Mouse (Mus musculus) midbrain, postnatal 0 days (tissue): Measurements from ENCODE around the gene Arglu1. TPM values are rescaled to one million over a fixed set of nuclear protein-coding genes. Genes with fewer than 3 reads are reported as not detected.

Experiments
- ATAC-seq: fragments of 200-750 bp; cut with Nextera tagmentation; 2 replicates; pipeline ENCODE4 v1.8.0; 2017; ENCODE audit warnings: moderate number of reproducible peaks, mild to moderate bottlenecking, moderate TSS enrichment, moderate library complexity; ENCODE audit not compliant: low FRiP score
- DNase-seq: peaks from one replicate; pipeline ENCODE4 v3.0.0-alpha.2; 2015; ENCODE audit warnings: low spot score
- H3K27ac ChIP-seq: fragments of 300-500 bp; sonication (generic); 2 replicates; pipeline ENCODE4 v1.5.1; 2014; ENCODE audit warnings: low read depth, mild to moderate bottlenecking, low read length, mixed read lengths
- H3K27me3 ChIP-seq: fragments of 300-500 bp; sonication (generic); 2 replicates; pipeline ENCODE4 v1.6.1; 2014; ENCODE audit warnings: low read length, control low read depth, mixed read lengths; ENCODE audit not compliant: insufficient read depth
- H3K36me3 ChIP-seq: fragments of 300-500 bp; sonication (generic); 2 replicates; pipeline ENCODE4 v1.6.1; 2014; ENCODE audit warnings: low read length, control low read depth, mixed read lengths; ENCODE audit not compliant: insufficient read depth
- H3K4me1 ChIP-seq: fragments of 300-500 bp; sonication (generic); 2 replicates; pipeline ENCODE4 v1.6.1; 2014; ENCODE audit warnings: mild to moderate bottlenecking, control low read depth, antibody characterized with exemption, low read length, mixed read lengths; ENCODE audit not compliant: insufficient read depth
- H3K4me2 ChIP-seq: fragments of 300-500 bp; sonication (generic); 2 replicates; pipeline ENCODE4 v1.6.1; 2014; ENCODE audit warnings: low read depth, mild to moderate bottlenecking, low read length, mixed read lengths; ENCODE audit not compliant: poor library complexity, severe bottlenecking
- H3K4me3 ChIP-seq: fragments of 300-500 bp; sonication (generic); 2 replicates; pipeline ENCODE4 v1.5.1; 2014; ENCODE audit warnings: low read depth, mild to moderate bottlenecking, low read length, moderate library complexity
- H3K9ac ChIP-seq: fragments of 300-500 bp; sonication (generic); replicated peaks from 2 replicates; pipeline ENCODE4 v1.6.1; 2014; ENCODE audit warnings: mild to moderate bottlenecking, low read length, moderate library complexity, mixed read lengths; ENCODE audit not compliant: poor library complexity, severe bottlenecking
- H3K9me3 ChIP-seq: fragments of 300-500 bp; sonication (generic); 2 replicates; pipeline ENCODE4 v1.6.1; 2016; ENCODE audit warnings: low read length, control low read depth
- CTCF ChIP-seq: IDR thresholded peaks from 2 replicates; pipeline ENCODE4 v1.5.1; 2016; ENCODE audit warnings: antibody characterized with exemption, mild to moderate bottlenecking
- WGBS: fragments of 180-500 bp; shearing (Covaris S2); extraction: QIAGEN DNeasy Blood & Tissue Kit; methylation state at CpG from one replicate; pipeline ENCODE4 v1.1.7; 2014; 5-methylcytosine and 5-hydroxymethylcytosine counted together
- polyA plus RNA-seq: library from polyadenylated mRNA; unstranded; fragments of >200 nt; fragmentation: Nextera tagmentation; extraction: Ambion mirVana; gene quantifications from 2 replicates; pipeline ENCODE4 v1.2.1, GENCODE M21; 2015
- total RNA-seq: library from RNA; depleted of rRNA; stranded (reverse); fragments of >200 nt; gene quantifications from 2 replicates; pipeline ENCODE4 v1.2.3, GENCODE M21; 2014; rRNA removed

The Arglu1 gene
- total RNA-seq (75.5 and 109 TPM in 2 replicates), polyA plus RNA-seq (142 and 180 TPM in 2 replicates)

DNA sequence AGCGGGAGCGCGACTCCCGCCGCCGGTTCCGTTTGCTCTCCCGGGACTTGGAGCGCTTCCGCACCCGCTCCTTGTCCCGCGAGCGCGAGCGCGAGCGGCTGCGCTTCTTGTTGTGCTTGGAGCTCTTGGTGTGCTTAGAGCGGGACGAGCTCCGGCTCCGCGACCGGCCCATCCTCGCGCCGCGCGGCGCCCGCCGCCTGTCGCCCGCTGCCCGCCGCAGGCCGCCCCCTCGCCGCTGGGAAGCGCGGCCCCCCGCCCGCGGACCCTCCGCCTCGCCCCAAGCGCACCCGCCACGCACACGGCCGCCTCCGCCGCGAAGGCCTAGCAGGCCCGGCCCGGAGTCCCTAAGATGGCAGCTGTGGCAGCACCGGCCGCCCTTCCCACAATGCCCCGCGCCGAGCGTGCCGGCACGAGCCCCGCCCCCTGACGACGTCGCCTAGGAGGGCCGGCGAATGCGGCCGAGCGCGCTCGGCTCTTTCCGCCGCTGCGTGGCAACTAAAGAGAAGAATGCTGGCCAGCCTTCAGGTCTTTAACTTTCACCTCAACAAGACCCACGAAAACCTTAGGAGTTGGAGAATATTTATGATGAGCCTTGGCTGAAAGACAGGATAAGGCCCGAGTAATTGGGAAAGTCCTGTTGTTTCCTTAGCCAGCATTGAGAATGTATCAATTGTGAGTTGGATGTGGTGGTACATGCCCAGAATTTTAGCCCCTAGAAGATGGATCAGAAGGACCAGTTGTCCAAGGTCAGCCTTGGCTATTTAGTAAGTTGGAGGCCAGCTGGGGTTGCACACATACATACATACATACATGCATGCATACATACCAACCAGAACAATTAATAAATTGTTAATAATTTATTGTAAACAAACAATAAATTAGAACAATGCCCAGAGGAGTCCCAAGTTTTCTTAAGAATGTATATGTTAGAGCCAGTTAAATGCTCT lies at the start of gene Arglu1:
TSS of gene Arglu1 (minus strand) at position 376 of the 947 bp plus-strand sequence.
- peak within 1 kb of the TSS; percentile 91 for H3K4me3 ChIP-seq
- WGBS, result 0% methylated on average over 76 of the region's 81 CpGs
- no peak for TF ChIP-seq CTCF
- no peaks in the 10 kb centered on the region for H3K27me3 ChIP-seq
- peaks cover 14% of the 10 kb centered on the region; the same call in 1 of the 2 replicates for H3K4me1 ChIP-seq
- H3K9ac ChIP-seq, result peak within 1 kb of the TSS; percentile 99
- DNase-seq (peak; percentile 96), ATAC-seq (peak; percentile 96)
- H3K9me3 ChIP-seq, result no peaks in the 10 kb centered on the region
- H3K36me3 ChIP-seq, result no peaks in the 10 kb centered on the region
- peak within 1 kb of the TSS; percentile 98 for H3K27ac ChIP-seq
- H3K4me2 ChIP-seq, result peak within 1 kb of the TSS; percentile 71

DNA sequence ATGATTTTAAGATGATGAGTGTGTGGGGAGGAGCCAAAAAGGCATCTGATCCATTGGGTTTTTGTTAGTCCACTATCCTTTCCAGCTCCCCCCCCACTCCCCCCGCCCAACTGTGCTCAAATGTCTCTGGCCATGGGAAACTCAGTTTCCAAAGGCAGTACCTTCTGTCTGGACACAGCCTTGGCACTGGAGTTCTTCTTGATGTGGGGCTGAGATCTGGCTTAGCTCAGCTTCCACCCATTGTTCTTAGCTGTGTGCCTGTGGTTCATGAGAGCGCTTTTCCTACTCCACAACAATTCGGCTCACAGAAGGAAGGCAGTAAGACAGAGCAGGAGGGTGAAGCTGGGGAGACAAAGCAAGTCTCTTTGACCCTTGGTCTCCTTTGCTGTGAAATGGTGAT lies 47.0 kb upstream of the Arglu1 start:
- TF ChIP-seq CTCF, result no peak
- DNase-seq, result no peak
- WGBS, result 66% methylated on average over 3 of the region's 3 CpGs

DNA sequence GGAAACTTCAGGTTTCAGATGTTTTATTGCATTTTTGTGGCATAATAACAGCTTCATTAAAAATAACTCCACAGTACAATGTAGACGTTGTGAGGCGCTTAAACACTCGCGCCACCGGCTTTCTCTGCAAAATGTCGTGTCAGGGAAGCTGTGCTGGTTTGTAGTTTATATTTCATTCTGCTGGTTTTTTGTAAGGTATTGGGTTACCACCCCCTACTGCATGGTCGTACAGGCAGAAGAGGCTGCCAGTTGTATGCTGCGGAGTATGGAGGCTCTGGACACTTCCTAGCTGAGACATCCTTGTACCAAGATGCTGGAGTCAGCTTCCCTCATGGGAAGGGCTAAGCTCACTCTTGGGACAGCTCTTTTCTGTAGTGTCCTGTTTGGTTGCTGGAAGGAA lies 46.5 kb upstream of the Arglu1 start:
- ATAC-seq (no peak), DNase-seq (no peak)
- H3K9ac ChIP-seq, result no peak overlapping the region

More for the DNA sequence above, 47.0 kb upstream of the Arglu1 start:
- Histone ChIP-seq H3K27me3 (no peaks in the 10 kb centered on the region), H3K27ac (no peak overlapping the region), H3K9me3 (no peaks in the 10 kb centered on the region), H3K4me2 (no peak overlapping the region), H3K36me3 (no peaks in the 10 kb centered on the region), H3K9ac (no peak overlapping the region), H3K4me3 (no peak overlapping the region), H3K4me1 (no peaks in the 10 kb centered on the region)
- ATAC-seq, result no peak

DNA sequence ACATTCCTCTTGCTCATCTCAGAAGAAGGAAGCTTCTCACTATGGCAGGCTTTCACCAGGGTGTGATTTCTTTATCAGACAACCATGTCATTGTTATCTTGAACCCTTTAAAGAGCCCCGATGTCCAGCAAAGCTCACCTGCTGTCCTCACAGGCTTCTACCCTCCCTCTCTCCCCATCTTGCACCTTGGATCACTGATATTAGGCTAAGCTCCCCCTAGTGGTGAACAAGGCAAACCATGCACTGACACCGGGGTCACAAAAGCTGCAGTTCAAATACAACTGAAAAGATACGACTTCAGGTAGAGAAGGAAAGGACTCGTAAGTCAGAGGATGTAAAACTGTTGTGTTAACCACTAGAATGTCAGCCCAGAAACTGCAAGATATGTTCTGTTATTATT lies 43.5 kb upstream of the Arglu1 start:
- no peak for ATAC-seq
- TF ChIP-seq CTCF, result peak; percentile 76
- H3K9me3 ChIP-seq, result no peaks in the 10 kb centered on the region
- H3K4me1 ChIP-seq, result no peaks in the 10 kb centered on the region
- H3K27me3 ChIP-seq, result no peaks in the 10 kb centered on the region
- H3K27ac ChIP-seq, result no peak overlapping the region
- DNase-seq, result peak; percentile 35
- 45% methylated on average over 4 of the region's 4 CpGs for WGBS
- H3K4me2 ChIP-seq, result no peak overlapping the region
- no peaks in the 10 kb centered on the region for H3K36me3 ChIP-seq
- H3K4me3 ChIP-seq, result no peak overlapping the region
- no peak overlapping the region for H3K9ac ChIP-seq

More for the DNA sequence above, 46.5 kb upstream of the Arglu1 start:
- H3K9me3 ChIP-seq, result no peaks in the 10 kb centered on the region
- no peak overlapping the region for H3K4me2 ChIP-seq
- 74% methylated on average over 8 of the region's 8 CpGs for WGBS
- TF ChIP-seq CTCF, result no peak
- H3K4me3 ChIP-seq, result no peak overlapping the region
- no peak overlapping the region for H3K27ac ChIP-seq
- H3K36me3 ChIP-seq, result no peaks in the 10 kb centered on the region
- no peaks in the 10 kb centered on the region for H3K27me3 ChIP-seq
- H3K4me1 ChIP-seq, result no peaks in the 10 kb centered on the region

DNA sequence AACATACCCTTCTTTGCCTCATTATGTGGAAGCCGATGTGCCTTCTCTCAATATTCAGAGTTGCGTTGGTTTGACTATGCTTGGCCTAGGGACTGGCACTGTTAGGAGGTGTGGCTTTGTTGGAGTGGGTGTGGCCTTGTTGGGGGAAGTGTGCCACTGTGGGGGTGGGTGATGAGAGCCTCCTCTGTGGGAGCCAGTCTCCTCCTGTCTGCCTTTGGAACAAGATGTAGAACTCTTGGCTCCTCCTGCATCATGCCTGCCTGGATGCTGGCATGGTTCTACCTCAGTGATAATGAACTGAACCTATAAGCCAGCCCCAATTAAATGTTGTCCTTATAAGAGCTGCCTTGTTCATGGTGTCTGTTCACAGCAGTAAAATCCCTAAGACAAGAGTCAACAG lies 38.3 kb upstream of the Arglu1 start:
- no peaks in the 10 kb centered on the region for H3K9me3 ChIP-seq
- no peak overlapping the region for H3K27ac ChIP-seq
- no peak overlapping the region for H3K9ac ChIP-seq
- WGBS, result 96% methylated on average over 2 of the region's 2 CpGs
- no peak overlapping the region for H3K4me2 ChIP-seq
- no peak for DNase-seq
- H3K36me3 ChIP-seq, result no peaks in the 10 kb centered on the region
- TF ChIP-seq CTCF, result no peak
- H3K4me1 ChIP-seq, result no peaks in the 10 kb centered on the region
- ATAC-seq, result no peak
- no peaks in the 10 kb centered on the region for H3K27me3 ChIP-seq
- H3K4me3 ChIP-seq, result no peak overlapping the region

DNA sequence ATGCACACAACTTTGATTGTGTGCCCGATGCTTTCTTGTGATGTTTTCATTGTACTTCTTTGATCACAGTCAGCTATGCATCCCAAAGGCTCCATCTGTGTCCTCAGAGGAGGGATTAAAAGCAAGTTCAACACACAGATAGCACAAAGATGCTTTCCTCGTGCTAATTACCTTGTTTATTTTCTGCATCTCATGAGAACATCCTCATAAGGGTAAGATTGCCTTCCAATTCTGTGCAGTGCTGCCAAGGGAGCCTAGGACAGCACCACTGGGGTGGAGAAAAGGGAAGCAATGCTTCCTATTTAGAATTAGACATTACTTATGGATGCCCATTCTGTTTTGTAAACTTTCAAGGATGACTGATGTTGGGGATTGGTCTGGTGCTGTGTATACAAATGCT lies 36.2 kb upstream of the Arglu1 start:
- no peaks in the 10 kb centered on the region for H3K9me3 ChIP-seq
- no peak overlapping the region for H3K4me3 ChIP-seq
- H3K4me1 ChIP-seq, result no peaks in the 10 kb centered on the region
- no peak for ATAC-seq
- H3K27me3 ChIP-seq, result no peaks in the 10 kb centered on the region
- whole genome bisulfite sequencing, result 51% methylated on average over 2 of the region's 2 CpGs
- no peak for DNase-seq
- H3K36me3 ChIP-seq, result no peaks in the 10 kb centered on the region
- H3K27ac ChIP-seq, result no peak overlapping the region
- TF ChIP-seq CTCF, result no peak
- H3K9ac ChIP-seq, result no peak overlapping the region
- H3K4me2 ChIP-seq, result no peak overlapping the region
